Mouse (Mus musculus) limb, embryonic 14.5 days (tissue): Measurements from ENCODE around the gene Zfand2a. TPM values are rescaled to one million over a fixed set of nuclear protein-coding genes. Genes with fewer than 3 reads are reported as not detected.

Experiments
- ATAC-seq: fragments of 200-750 bp; cut with Nextera tagmentation; 2 replicates; pipeline ENCODE4 v1.8.0; 2017; ENCODE audit warnings: low read depth, moderate number of reproducible peaks, moderate TSS enrichment; ENCODE audit not compliant: low FRiP score
- DNase-seq: peaks from one replicate; pipeline ENCODE4 v3.0.0-alpha.2; 2015; ENCODE audit warnings: low spot score
- H3K27ac ChIP-seq: fragments of 300-500 bp; sonication (generic); replicated peaks from 2 replicates; pipeline ENCODE4 v1.5.1; 2014; ENCODE audit warnings: low read depth, mild to moderate bottlenecking, low read length, moderate library complexity, mixed read lengths
- H3K27me3 ChIP-seq: fragments of 300-500 bp; sonication (generic); 2 replicates; pipeline ENCODE4 v1.6.1; 2014; ENCODE audit warnings: low read length, mixed read lengths; ENCODE audit not compliant: control insufficient read depth, insufficient read depth
- H3K36me3 ChIP-seq: fragments of 300-500 bp; sonication (generic); 2 replicates; pipeline ENCODE4 v1.6.1; 2014; ENCODE audit warnings: mild to moderate bottlenecking, low read length, moderate library complexity, mixed read lengths; ENCODE audit not compliant: control insufficient read depth, insufficient read depth
- H3K4me1 ChIP-seq: fragments of 300-500 bp; sonication (generic); 2 replicates; pipeline ENCODE4 v1.6.1; 2014; ENCODE audit warnings: antibody characterized with exemption, low read length, mixed read lengths; ENCODE audit not compliant: control insufficient read depth, insufficient read depth
- H3K4me2 ChIP-seq: fragments of 300-500 bp; sonication (generic); replicated peaks from 2 replicates; pipeline ENCODE4 v1.6.1; 2014; ENCODE audit warnings: low read depth, mild to moderate bottlenecking, low read length, moderate library complexity; ENCODE audit not compliant: severe bottlenecking
- H3K4me3 ChIP-seq: fragments of 300-500 bp; sonication (generic); replicated peaks from 2 replicates; pipeline ENCODE4 v1.5.1; 2014; ENCODE audit warnings: low read length
- H3K9ac ChIP-seq: fragments of 300-500 bp; sonication (generic); 2 replicates; pipeline ENCODE4 v1.6.1; 2014; ENCODE audit warnings: mild to moderate bottlenecking, low read depth, low read length, moderate library complexity; ENCODE audit not compliant: severe bottlenecking
- H3K9me3 ChIP-seq: fragments of 300-500 bp; sonication (generic); 2 replicates; pipeline ENCODE4 v1.6.1; 2016; ENCODE audit warnings: low read length; ENCODE audit not compliant: control insufficient read depth
- POLR2A ChIP-seq: fragments of 200-500 bp; IDR thresholded peaks from 2 replicates; pipeline ENCODE4 v1.8.0; 2012; ENCODE audit warnings: inconsistent platforms, mild to moderate bottlenecking, moderate library complexity, borderline replicate concordance; ENCODE audit not compliant: insufficient read depth, insufficient read length; ENCODE audit errors: extremely low read depth
- WGBS: fragments of 180-500 bp; shearing (Covaris S2); extraction: QIAGEN DNeasy Blood & Tissue Kit; methylation state at CpG from one replicate; pipeline ENCODE4 v1.1.7; 2014; 5-methylcytosine and 5-hydroxymethylcytosine counted together
- polyA plus RNA-seq, 2 experiments: library from polyadenylated mRNA; depleted of rRNA in 1 of 2; stranded (reverse) in 1 of 2; unstranded in 1 of 2; fragments of >200 nt; fragmentation: Nextera tagmentation in 1 of 2; extraction: Ambion mirVana in 1 of 2; gene quantifications; 2 replicates each; pipeline versions ENCODE4 v1.2.1 to v1.2.3; 2012 to 2014

Zfand2a gene
- 16.4 and 17.3 TPM in 2 replicates for polyA plus RNA-seq (2012; rRNA removed)
- 6.2 and 6.8 TPM in 2 replicates for polyA plus RNA-seq (2014; fragmentation: Nextera tagmentation; extraction: Ambion mirVana)

DNA sequence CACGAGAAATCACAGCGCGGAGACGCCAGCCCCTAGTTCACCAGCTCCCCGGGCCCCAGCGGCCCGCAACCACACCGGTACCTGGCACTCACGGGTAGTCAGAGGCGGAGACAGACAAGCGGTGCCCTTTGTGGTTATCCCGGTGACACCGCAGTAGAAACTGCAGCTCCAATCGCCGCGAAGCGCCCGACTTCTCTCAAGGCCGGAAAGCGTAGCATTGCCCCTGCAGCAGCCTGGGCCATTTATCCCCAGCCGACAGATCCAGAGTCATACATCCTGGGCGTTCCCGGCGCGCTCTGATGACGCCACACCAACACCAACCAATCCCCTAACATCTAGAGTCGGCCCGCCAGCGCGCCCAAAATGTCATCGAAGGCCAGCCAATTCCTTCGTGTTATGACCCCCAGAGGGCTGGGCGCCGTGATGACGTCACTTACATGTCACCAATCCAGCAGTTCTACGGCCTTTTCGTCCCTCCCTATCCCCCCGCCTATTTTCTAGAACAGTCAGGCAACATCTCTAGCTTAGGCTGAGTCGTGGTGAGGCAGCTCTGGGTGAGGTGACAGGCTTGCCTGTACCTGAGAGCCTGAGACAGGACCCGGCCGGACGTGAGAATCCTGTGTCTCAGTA is at the start of gene Zfand2a:
TSS of gene Zfand2a (minus strand) at position 365 of the 630 bp plus-strand sequence.
- H3K27me3 ChIP-seq: no peaks in the 10 kb centered on the region
- peaks cover 26% of the 10 kb centered on the region for H3K36me3 ChIP-seq
- peak within 1 kb of the TSS; percentile 92 for H3K4me3 ChIP-seq
- DNase-seq (peak; percentile 99), ATAC-seq (peak; percentile 97)
- peaks cover 7% of the 10 kb centered on the region; the same call in 1 of the 2 replicates for H3K4me1 ChIP-seq
- under 1% methylated on average over 39 of the region's 42 CpGs for WGBS
- no peaks in the 10 kb centered on the region for H3K9me3 ChIP-seq
- peak; percentile 52; the same call in 1 of the 2 replicates for TF ChIP-seq POLR2A
- H3K27ac ChIP-seq: peak within 1 kb of the TSS; percentile 55; the same call in 1 of the 2 replicates
- peak within 1 kb of the TSS; percentile 83 for H3K4me2 ChIP-seq
- peak within 1 kb of the TSS; percentile 80 for H3K9ac ChIP-seq

DNA sequence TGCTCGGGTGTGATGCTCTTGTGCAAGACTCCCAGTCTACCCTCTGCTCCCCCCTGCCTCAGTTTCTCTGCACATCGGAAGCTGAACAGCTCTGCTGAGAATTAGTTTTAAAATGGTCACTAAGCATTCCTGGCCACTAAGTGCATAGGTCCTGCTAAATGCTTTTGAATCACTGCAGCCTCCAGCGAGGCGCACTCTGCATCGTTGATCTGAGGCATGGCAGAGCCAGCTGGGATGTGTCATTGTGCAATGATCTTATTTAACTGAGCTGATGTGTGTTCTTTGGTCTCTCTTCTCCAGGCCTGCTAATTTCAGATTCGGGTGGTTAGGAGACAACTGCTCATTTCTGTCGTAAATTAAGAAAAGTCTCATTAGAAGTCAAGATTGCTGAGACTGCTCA is 44.5 kb upstream of the Zfand2a start:
- no peak for TF ChIP-seq POLR2A
- ATAC-seq (no peak), DNase-seq (no peak)
- Histone ChIP-seq H3K4me2 (no peak overlapping the region), H3K9me3 (no peaks in the 10 kb centered on the region), H3K4me1 (no peaks in the 10 kb centered on the region), H3K27me3 (peaks cover 11% of the 10 kb centered on the region; the same call in 1 of the 2 replicates), H3K27ac (no peak overlapping the region), H3K36me3 (no peaks in the 10 kb centered on the region), H3K4me3 (no peak overlapping the region), H3K9ac (no peak overlapping the region)
- WGBS: 58% methylated on average over 7 of the region's 7 CpGs

DNA sequence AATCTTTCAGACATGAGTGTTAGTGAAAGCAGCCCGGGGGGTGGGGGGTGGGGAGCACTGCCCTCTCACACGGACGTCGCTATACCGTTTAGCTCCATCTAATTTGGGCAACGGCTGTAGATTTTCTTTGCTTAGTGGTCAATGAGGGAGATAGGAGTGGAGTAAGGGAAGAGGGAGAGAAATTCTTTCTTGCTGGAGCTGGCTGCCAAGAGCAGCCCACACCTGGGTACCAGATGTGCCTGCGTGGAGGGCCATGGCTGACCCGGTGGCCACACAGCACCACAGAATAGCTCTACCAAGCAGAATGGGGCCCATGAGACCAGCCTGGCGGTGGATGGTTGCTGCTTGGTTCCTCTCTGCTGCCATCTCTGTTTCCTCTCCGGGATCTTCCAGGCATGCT is 37.6 kb upstream of the Zfand2a start:
- no peak for DNase-seq
- Histone ChIP-seq H3K27ac (peak overlapping the region; percentile 52), H3K36me3 (no peaks in the 10 kb centered on the region), H3K9ac (no peak overlapping the region), H3K4me2 (peak overlapping the region; percentile 16; the same call in 1 of the 2 replicates), H3K27me3 (no peaks in the 10 kb centered on the region), H3K4me1 (peaks cover 16% of the 10 kb centered on the region; the same call in 1 of the 2 replicates), H3K9me3 (no peaks in the 10 kb centered on the region), H3K4me3 (no peak overlapping the region)
- WGBS: 27% methylated on average over 10 of the region's 10 CpGs
- peak; percentile 74; the same call in 1 of the 2 replicates for ATAC-seq
- TF ChIP-seq POLR2A: no peak

DNA sequence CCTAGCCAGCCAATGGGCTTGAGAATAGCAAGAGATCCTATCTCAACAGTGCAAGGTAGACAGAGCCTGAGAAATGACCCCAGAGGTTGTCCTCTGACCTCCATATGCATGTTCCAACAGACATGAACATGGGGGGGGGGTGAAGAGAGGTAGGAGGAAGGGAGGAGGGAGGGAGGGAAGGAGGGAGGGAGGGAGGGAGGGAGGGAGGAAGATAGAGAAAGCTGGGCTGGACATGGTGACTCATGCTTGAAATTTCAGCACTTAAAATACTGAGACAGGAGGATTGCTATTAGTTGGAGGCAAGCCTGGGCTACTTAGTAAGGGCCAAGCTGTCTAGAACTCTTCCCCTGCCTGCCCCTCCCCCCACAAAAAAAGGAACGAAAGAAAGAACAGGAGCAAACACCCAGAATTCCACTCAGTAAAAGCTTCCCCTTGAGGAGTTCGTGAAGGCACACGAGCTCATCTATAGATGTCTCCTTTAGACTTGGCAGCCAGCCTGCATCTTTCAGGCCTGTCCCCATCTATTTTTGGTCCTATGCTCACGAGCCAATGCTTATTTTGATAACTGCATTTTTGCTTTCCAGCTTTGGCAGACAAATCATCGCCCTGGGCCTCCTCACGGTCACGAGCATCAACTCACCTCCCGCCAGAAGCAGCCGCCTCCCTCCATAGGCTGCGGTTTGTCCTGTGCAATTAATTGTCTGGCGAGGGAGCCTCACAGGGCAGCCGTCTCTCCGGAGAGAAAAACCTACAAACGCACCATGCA is 35.9 kb upstream of the Zfand2a start:
- no peak overlapping the region for H3K4me2 ChIP-seq
- no peaks in the 10 kb centered on the region for H3K9me3 ChIP-seq
- ATAC-seq (no peak), DNase-seq (no peak)
- H3K36me3 ChIP-seq: no peaks in the 10 kb centered on the region
- no peak overlapping the region for H3K9ac ChIP-seq
- no peaks in the 10 kb centered on the region for H3K27me3 ChIP-seq
- H3K4me3 ChIP-seq: no peak overlapping the region
- 44% methylated on average over 14 of the region's 14 CpGs for WGBS
- H3K27ac ChIP-seq: no peak overlapping the region
- peaks cover 19% of the 10 kb centered on the region for H3K4me1 ChIP-seq
- no peak for TF ChIP-seq POLR2A

DNA sequence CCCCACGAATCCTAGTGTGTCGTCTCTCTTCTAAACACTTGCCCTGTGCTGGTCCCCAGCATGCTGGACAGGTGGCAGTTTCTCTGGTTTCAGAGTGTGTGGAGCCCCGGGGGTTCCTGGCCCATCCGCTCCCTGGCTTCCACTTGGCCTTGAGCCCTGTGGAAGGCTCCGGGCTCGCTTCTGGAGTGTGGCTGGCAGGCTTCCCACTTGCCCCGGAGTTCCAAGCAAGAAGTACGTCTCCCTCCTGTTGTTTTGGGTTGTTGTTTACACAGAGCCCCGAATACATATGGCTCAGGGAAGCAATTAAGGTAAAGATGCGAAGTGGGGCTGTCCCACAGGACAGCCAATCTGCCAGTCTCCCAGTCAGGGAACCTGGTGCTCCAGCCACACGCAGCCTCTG is 31.9 kb upstream of the Zfand2a start:
- no peaks in the 10 kb centered on the region for H3K36me3 ChIP-seq
- 17% methylated on average over 11 of the region's 11 CpGs for WGBS
- ATAC-seq (no peak; the same call in 1 of the 2 replicates), DNase-seq (no peak)
- H3K4me3 ChIP-seq: no peak overlapping the region
- H3K4me2 ChIP-seq: no peak overlapping the region
- H3K27ac ChIP-seq: no peak overlapping the region
- H3K4me1 ChIP-seq: peaks cover 11% of the 10 kb centered on the region
- H3K9ac ChIP-seq: no peak overlapping the region
- no peak for TF ChIP-seq POLR2A
- no peaks in the 10 kb centered on the region for H3K27me3 ChIP-seq
- no peaks in the 10 kb centered on the region for H3K9me3 ChIP-seq
